Mouse (Mus musculus): Measurements from ENCODE around the gene Rere.

- TF ChIP-seq EP300 (IDR thresholded peaks at IDR 0.05; ENCODE audit: low read depth) (no peak), CTCF (IDR thresholded peaks at IDR 0.05; ENCODE audit: low read depth) (no peak)
These were observed 234.8 kb downstream of the Rere start for GRCm38 (mm10) chr4:150516201-150516600.

Data from liver, embryonic 14.5 days (tissue).